Mouse (Mus musculus) testis, postnatal 10 days (tissue): ENCODE results near the gene Slc38a9.

Experiments
- DNase-seq: peaks from one replicate; pipeline ENCODE4 v3.0.0; 2021; ENCODE audit warnings: low spot score

The Slc38a9 gene

GRCm38 (mm10) chr13:112660574-112661381 lies at the start of gene Slc38a9:
Slc38a9 (plus strand) TSS chr13:112660751.
- DNase-seq: peak; percentile 91

- DNase-seq: no peak
Measured at GRCm38 (mm10) chr13:112621592-112621991, 39.0 kb upstream of the Slc38a9 start.

- no peak for DNase-seq
Measured at GRCm38 (mm10) chr13:112623656-112624055, 36.9 kb upstream of the Slc38a9 start.

DNA sequence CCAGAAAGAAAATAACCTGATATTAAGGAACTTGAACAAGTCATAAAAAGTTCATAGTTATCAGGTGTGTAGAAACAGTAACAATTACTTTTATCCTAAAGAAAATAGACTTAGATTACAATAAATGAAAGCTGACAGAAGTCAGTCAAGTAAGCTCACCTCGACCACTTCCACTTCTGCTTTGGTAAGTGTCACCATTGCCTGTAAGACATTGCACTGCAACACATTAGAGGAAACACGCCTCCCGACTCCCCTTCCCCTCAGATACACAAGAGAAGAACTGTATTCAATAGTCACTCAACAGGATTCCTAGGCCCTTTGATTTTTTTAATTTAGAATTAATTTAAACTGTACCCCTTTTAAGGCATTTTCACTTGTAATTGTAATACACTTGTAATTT lies 35.9 kb upstream of the Slc38a9 start:
- DNase-seq: no peak

GRCm38 (mm10) chr13:112625566-112625965 lies 35.0 kb upstream of the Slc38a9 start:
- DNase-seq: no peak

DNA sequence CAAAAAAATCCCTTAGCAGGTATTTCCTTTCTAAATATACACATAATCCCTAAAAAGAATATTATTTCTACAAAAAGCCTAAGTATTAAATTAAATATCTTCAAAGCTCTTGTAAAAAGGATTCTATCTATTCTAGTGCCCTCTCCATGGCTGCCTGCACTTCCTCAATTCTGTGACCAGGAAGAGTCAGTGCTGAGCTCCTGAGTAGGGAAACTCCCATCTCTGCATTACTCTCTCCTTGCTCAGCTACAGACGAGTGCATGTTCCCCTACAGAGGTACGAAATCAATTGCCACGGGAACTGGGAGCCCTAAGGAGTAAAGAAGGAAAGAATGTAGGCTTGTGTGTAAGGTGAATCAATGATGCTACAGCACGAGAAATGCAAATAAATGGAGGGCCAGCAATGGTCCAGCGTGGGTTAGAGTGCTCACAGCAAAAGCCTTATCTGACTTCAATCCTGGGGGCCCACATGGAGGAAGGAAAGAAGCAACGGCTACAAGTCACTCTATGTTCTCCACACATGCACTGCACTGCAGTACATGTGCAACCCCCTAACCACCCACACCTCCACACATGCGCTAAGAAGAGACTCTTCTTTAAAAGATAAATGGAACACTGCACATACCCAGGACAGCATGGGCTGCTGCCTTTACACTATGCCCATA lies 25.2 kb upstream of the Slc38a9 start:
- DNase-seq: no peak

- no peak for DNase-seq
Measured at GRCm38 (mm10) chr13:112636498-112636897, 24.1 kb upstream of the Slc38a9 start.

- no peak for DNase-seq
Measured at GRCm38 (mm10) chr13:112639111-112639510, 21.4 kb upstream of the Slc38a9 start.

GRCm38 (mm10) chr13:112642897-112643296 lies 17.7 kb upstream of the Slc38a9 start:
- DNase-seq: no peak

- DNase-seq: no peak
Measured at GRCm38 (mm10) chr13:112644996-112645395, 15.6 kb upstream of the Slc38a9 start.

DNA sequence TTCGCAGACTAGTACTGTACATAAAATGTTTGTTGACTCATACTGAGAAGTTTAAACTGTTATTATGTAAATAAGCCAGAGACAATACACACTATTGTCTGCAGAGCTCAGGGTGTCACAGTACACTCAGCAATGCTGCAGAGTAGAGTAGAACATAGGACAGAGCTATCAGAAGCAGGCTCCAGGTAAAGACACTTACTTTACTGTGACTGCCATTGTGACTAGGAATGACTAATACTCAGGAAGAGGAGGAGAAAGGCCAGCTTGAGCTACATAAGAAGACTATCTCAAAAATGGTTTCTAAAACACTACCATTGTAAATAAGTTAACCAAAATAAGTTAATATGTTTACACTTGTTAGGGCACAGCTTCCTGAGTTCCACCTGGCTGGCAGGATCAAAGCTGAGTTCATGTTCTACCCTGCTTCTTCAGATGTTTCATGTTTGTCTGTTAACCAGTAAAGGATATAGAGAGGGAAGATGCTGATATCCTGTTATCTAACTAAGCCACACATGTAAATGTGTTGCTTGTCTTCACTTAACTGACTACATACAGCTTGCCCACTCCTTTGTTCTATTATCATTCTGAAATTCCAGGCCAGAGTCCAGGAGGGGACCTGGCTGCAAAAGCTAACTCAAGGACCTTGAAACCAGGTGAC lies 14.9 kb upstream of the Slc38a9 start:
- no peak for DNase-seq

DNA sequence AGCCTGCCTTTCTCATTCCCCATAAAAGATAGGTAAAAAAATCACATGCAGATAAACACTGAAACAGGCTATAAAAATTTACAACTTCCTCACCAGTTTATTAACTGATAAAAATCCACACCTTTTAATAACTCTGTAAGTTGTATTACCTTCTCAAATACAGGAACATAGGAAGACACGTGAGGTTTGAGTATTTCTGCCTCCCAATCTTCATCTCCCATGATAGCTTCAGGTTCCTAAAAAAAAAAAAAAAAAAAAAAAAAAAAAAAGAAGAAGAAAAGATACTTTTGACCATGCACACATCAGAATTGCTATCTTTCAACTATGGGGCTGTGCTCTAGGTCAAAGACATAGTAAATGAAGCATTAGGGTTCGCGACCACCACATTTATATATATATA lies 9.4 kb upstream of the Slc38a9 start:
- DNase-seq: no peak

DNA sequence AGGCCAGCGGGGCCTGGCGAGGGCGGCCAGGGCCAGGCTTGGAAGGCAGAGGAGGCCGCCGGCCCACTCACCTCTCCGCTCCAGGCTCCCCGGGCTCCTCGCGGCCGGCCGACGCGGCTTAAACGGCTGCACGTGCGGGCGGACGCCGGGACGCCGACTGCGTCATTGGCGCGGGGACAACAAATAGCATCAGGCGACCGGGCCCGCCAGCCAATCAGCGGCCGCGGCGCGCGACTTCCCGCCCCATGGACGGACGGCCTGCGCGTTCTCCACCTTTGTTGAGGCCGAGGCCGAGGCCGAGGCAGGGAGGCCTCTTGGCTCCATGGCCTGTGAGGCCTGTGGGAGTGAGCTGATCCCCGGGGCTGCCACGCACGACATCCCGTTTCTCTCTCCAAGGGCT lies 8.3 kb upstream of the Slc38a9 start, which contains the start of gene Ddx4:
Ddx4 (minus strand) TSS at position 271 of the 400 bp plus-strand sequence.
- peak; percentile 72 for DNase-seq

- DNase-seq: no peak
Measured at GRCm38 (mm10) chr13:112659986-112660573, 471 bp upstream of the Slc38a9 start.

- no peak for DNase-seq
Measured at GRCm38 (mm10) chr13:112661687-112662086, 1.1 kb downstream of the Slc38a9 start.

- DNase-seq: no peak
Measured at GRCm38 (mm10) chr13:112666433-112667024, 6.0 kb downstream of the Slc38a9 start.

DNA sequence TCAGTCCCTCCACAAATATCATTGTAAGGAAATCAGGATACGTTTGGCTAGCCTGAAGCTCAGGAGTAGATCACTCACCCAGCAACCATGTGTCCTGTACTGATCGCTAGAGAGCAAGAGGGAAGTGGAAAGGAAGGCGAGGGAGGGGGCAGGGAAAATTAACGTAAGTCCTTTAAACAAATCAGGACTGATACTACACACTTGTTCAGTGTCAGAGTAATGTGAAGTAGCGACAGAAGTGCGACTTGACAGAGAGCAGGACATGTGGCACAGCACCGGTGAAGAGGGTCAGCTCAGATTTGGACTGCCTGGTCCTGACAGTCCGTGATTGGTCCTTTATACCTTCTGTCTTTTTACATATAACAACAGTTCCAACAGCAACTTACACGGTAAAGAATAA lies 6.7 kb downstream of the Slc38a9 start:
- DNase-seq: no peak

GRCm38 (mm10) chr13:112671708-112672107 lies 11.2 kb downstream of the Slc38a9 start:
- no peak for DNase-seq

- no peak for DNase-seq
Measured at GRCm38 (mm10) chr13:112672797-112673196, 12.2 kb downstream of the Slc38a9 start.

- DNase-seq: peak; percentile 59
Measured at GRCm38 (mm10) chr13:112673899-112674447, 13.4 kb downstream of the Slc38a9 start.

GRCm38 (mm10) chr13:112678154-112678553 lies 17.6 kb downstream of the Slc38a9 start:
- DNase-seq: no peak

GRCm38 (mm10) chr13:112683312-112683711 lies 22.8 kb downstream of the Slc38a9 start:
- no peak for DNase-seq
